Comparison of ENCODE assay signal across 19 mouse cellular contexts in the genomic region with DNA sequence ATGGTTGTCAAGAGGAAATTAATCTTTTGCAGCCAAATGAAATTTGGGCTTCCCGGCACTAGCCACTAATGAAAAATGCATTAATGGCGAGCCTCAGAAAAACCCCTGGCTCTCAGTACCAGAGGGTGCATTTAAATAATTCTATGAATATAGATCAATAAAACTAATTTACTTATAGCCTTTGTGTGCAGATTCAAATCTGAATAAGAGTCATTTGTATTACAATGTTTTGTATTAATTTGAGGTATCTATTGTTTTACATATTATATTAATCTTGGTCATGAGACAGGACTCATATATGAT.
A peak's percentile ranks its signal among the peaks of the same experiment; 100 is the strongest.
DNase-seq lines count a peak whose midpoint lies in the region; ATAC-seq lines count a peak whose summit lies in the region.
"Had no signal": no experiment of that assay in that cellular context is flagged by ENCODE, and none has a peak within 500 bp of the region (broad histone marks: within the 10 kb centered on the region; RNA-seq: fewer than 3 reads in every experiment).

No protein-coding gene starts in this region.

- H3K4me3 ChIP-seq in kidney, embryonic 15.5 days (replicated peaks), result no peak overlapping the region
- no peak overlapping the region for H3K4me3 ChIP-seq in hindbrain, embryonic 12.5 days
- H3K4me3 ChIP-seq in hindbrain, embryonic 13.5 days, result no peak overlapping the region
- no peak overlapping the region for H3K4me3 ChIP-seq in midbrain, embryonic 14.5 days (replicated peaks; ENCODE audit: low read depth, low read length)
- H3K4me3 ChIP-seq: embryonic facial prominence, embryonic 13.5 days; forebrain, embryonic 10.5 days; forebrain, embryonic 15.5 days; gastrocnemius, adult 2 months; heart, embryonic 13.5 days; intestine, embryonic 15.5 days; liver, embryonic 12.5 days; stomach, embryonic 15.5 days had no signal

- H3K9me3 ChIP-seq in kidney, embryonic 15.5 days (replicated peaks), result no peaks in the 10 kb centered on the region
- no peaks in the 10 kb centered on the region for H3K9me3 ChIP-seq in hindbrain, embryonic 12.5 days (replicated peaks)
- peaks cover 4% of the 10 kb centered on the region; the same call in 1 of the 2 replicates for H3K9me3 ChIP-seq in hindbrain, embryonic 13.5 days
- peaks cover 5% of the 10 kb centered on the region for H3K9me3 ChIP-seq in midbrain, embryonic 14.5 days (ENCODE audit: control insufficient read depth, low read length)
- H3K9me3 ChIP-seq: forebrain, embryonic 10.5 days; intestine, embryonic 15.5 days; liver, embryonic 12.5 days; stomach, embryonic 15.5 days had no signal

- WGBS in kidney, embryonic 15.5 days, result 22% methylated on average over 2 of the region's 2 CpGs
- 34% methylated on average over 2 of the region's 2 CpGs for WGBS in hindbrain, embryonic 12.5 days
- WGBS in hindbrain, embryonic 13.5 days, result 16% methylated on average over 2 of the region's 2 CpGs
- WGBS in midbrain, embryonic 14.5 days, result 5% methylated on average over 2 of the region's 2 CpGs

- peaks cover 12% of the 10 kb centered on the region; the same call in 1 of the 2 replicates for H3K4me1 ChIP-seq in kidney, embryonic 15.5 days
- peaks cover 7% of the 10 kb centered on the region; the same call in 1 of the 2 replicates for H3K4me1 ChIP-seq in hindbrain, embryonic 12.5 days
- H3K4me1 ChIP-seq in hindbrain, embryonic 13.5 days (replicated peaks), result peaks cover 12% of the 10 kb centered on the region
- peaks cover 8% of the 10 kb centered on the region; the same call in 1 of the 2 replicates for H3K4me1 ChIP-seq in midbrain, embryonic 14.5 days (ENCODE audit: control insufficient read depth, insufficient read depth, low read length)
- H3K4me1 ChIP-seq: intestine, embryonic 15.5 days; liver, embryonic 12.5 days; stomach, embryonic 15.5 days had no signal

- no peak for ATAC-seq in kidney, embryonic 15.5 days (replicated peaks; ENCODE audit: low FRiP score)
- peak; percentile 57; the same call in 1 of the 2 replicates for ATAC-seq in hindbrain, embryonic 12.5 days (ENCODE audit: low FRiP score)
- ATAC-seq in hindbrain, embryonic 13.5 days (ENCODE audit: low FRiP score), result peak; percentile 66; the same call in 1 of the 2 replicates
- ATAC-seq in midbrain, embryonic 14.5 days (ENCODE audit: low FRiP score, low TSS enrichment), result peak; percentile 53; the same call in 1 of the 2 replicates
- ATAC-seq: forebrain, embryonic 15.5 days; intestine, embryonic 15.5 days; liver, embryonic 12.5 days; liver, postnatal 0 days had no signal

- no peak overlapping the region for H3K9ac ChIP-seq in kidney, embryonic 15.5 days
- no peak overlapping the region for H3K9ac ChIP-seq in hindbrain, embryonic 12.5 days
- no peak overlapping the region for H3K9ac ChIP-seq in hindbrain, embryonic 13.5 days
- no peak overlapping the region for H3K9ac ChIP-seq in midbrain, embryonic 14.5 days (replicated peaks; ENCODE audit: low read length)
- H3K9ac ChIP-seq: embryonic facial prominence, embryonic 13.5 days; forebrain, embryonic 15.5 days; heart, embryonic 13.5 days; intestine, embryonic 15.5 days; liver, embryonic 12.5 days; liver, postnatal 0 days; stomach, embryonic 15.5 days had no signal

- H3K4me2 ChIP-seq in kidney, embryonic 15.5 days, result no peak overlapping the region
- no peak overlapping the region for H3K4me2 ChIP-seq in hindbrain, embryonic 12.5 days (replicated peaks)
- H3K4me2 ChIP-seq in hindbrain, embryonic 13.5 days, result no peak overlapping the region
- H3K4me2 ChIP-seq in midbrain, embryonic 14.5 days (ENCODE audit: low read length), result no peak overlapping the region
- H3K4me2 ChIP-seq: embryonic facial prominence, embryonic 13.5 days; forebrain, embryonic 15.5 days; heart, embryonic 13.5 days; intestine, embryonic 15.5 days; liver, embryonic 12.5 days; stomach, embryonic 15.5 days had no signal

- no peaks in the 10 kb centered on the region for H3K27me3 ChIP-seq in kidney, embryonic 15.5 days
- H3K27me3 ChIP-seq in hindbrain, embryonic 12.5 days, result no peaks in the 10 kb centered on the region
- H3K27me3 ChIP-seq in hindbrain, embryonic 13.5 days, result no peaks in the 10 kb centered on the region
- H3K27me3 ChIP-seq in midbrain, embryonic 14.5 days (ENCODE audit: control insufficient read depth, insufficient read depth, low read length), result no peaks in the 10 kb centered on the region
- H3K27me3 ChIP-seq: embryonic facial prominence, embryonic 13.5 days; forebrain, embryonic 15.5 days; heart, embryonic 13.5 days; intestine, embryonic 15.5 days; liver, embryonic 12.5 days; stomach, embryonic 15.5 days had no signal

- no peak for DNase-seq in kidney, adult 8-10 months
- DNase-seq in midbrain, embryonic 14.5 days, result no peak
- no peak for DNase-seq in adrenal gland, adult 18-20 months (ENCODE audit: low spot score in 2 of 2)
- DNase-seq: adrenal gland, adult 2 months; B cell, adult 2 months; liver, postnatal 0 days; lung, postnatal 36 days; right cerebral cortex, postnatal 25 days had no signal

- no peaks in the 10 kb centered on the region for H3K36me3 ChIP-seq in kidney, embryonic 15.5 days
- H3K36me3 ChIP-seq in hindbrain, embryonic 12.5 days, result no peaks in the 10 kb centered on the region
- H3K36me3 ChIP-seq in hindbrain, embryonic 13.5 days, result no peaks in the 10 kb centered on the region
- no peaks in the 10 kb centered on the region for H3K36me3 ChIP-seq in midbrain, embryonic 14.5 days (ENCODE audit: control insufficient read depth, insufficient read depth, low read length)
- H3K36me3 ChIP-seq: embryonic facial prominence, embryonic 13.5 days; forebrain, embryonic 10.5 days; forebrain, embryonic 15.5 days; heart, embryonic 13.5 days; intestine, embryonic 15.5 days; liver, embryonic 12.5 days; stomach, embryonic 15.5 days had no signal

- 0 out of 2 replicates have a peak overlapping the region, but pooled peaks have one; percentile 10 for H3K27ac ChIP-seq in kidney, embryonic 15.5 days
- H3K27ac ChIP-seq in hindbrain, embryonic 12.5 days, result peak overlapping the region; percentile 36
- peak overlapping the region; percentile 69; the same call in 1 of the 2 replicates for H3K27ac ChIP-seq in hindbrain, embryonic 13.5 days
- peak overlapping the region; percentile 28; the same call in 1 of the 2 replicates for H3K27ac ChIP-seq in midbrain, embryonic 14.5 days (replicated peaks; ENCODE audit: low read depth, low read length)
- H3K27ac ChIP-seq: embryonic facial prominence, embryonic 13.5 days; forebrain, embryonic 10.5 days; forebrain, embryonic 15.5 days; gastrocnemius, adult 2 months; heart, embryonic 13.5 days; intestine, embryonic 15.5 days; liver, embryonic 12.5 days; stomach, embryonic 15.5 days had no signal

Comparison
In these comparisons a context has a peak if more than half of its experiments do, and no peak if none do; other contexts are left out.
1. H3K27ac ChIP-seq: peak in every context shown above with its lines; median percentile 69 in hindbrain, embryonic 13.5 days; 36 in hindbrain, embryonic 12.5 days; 28 in midbrain, embryonic 14.5 days; 10 in kidney, embryonic 15.5 days.